Mouse (Mus musculus) CH12.LX (cell line): Measurements from ENCODE around the gene Sigirr. TPM values are rescaled to one million over a fixed set of nuclear protein-coding genes. Genes with fewer than 3 reads are reported as not detected.

Source experiments
- DNase-seq: peaks from one replicate; pipeline ENCODE4 v3.0.0-alpha.2; 2013; ENCODE audit errors: extremely low read depth
- H3K27ac ChIP-seq: 2 replicates; pipeline ENCODE4 v1.5.1; 2012; ENCODE audit warnings: low read depth, mild to moderate bottlenecking, control low read depth, moderate library complexity; ENCODE audit not compliant: insufficient read depth
- H3K27me3 ChIP-seq: replicated peaks from 2 replicates; pipeline ENCODE3; 2012; ENCODE audit warnings: inconsistent platforms
- H3K36me3 ChIP-seq, 2 experiments: replicated peaks in 1 of 2; 2 replicates each; pipeline versions ENCODE3 to v1.6.1; 2012; ENCODE audit warnings: inconsistent platforms in 1 of 2, low read length in 1 of 2, mild to moderate bottlenecking in 1 of 2, mixed read lengths in 1 of 2, moderate library complexity in 1 of 2; ENCODE audit not compliant: control insufficient read depth in 1 of 2, insufficient read depth in 1 of 2
- H3K4me1 ChIP-seq, 2 experiments: 2 replicates each; pipeline ENCODE4 v1.6.1; 2012; ENCODE audit warnings: inconsistent platforms in 1 of 2, moderate library complexity in 1 of 2; ENCODE audit not compliant: insufficient read depth in 2 of 2, control insufficient read depth in 1 of 2
- H3K4me2 ChIP-seq: 2 replicates; pipeline ENCODE4 v1.6.1; 2012; ENCODE audit warnings: low read depth, mild to moderate bottlenecking, control low read depth; ENCODE audit not compliant: poor library complexity, insufficient read depth, severe bottlenecking
- H3K4me3 ChIP-seq, 3 experiments: fragments of 150-350 bp in 1 of 3; sonication (generic) in 1 of 3; replicated peaks in 1 of 3; 2 replicates each; pipeline versions ENCODE3 to v1.5.1; 2011 to 2012; ENCODE audit warnings: low read depth in 2 of 3, low read length in 2 of 3, mild to moderate bottlenecking in 2 of 3, moderate library complexity in 2 of 3, control low read depth in 1 of 3, improper control_type of control experiment in 1 of 3, inconsistent platforms in 1 of 3, mixed read lengths in 1 of 3; ENCODE audit not compliant: poor library complexity in 1 of 3
- H3K79me2 ChIP-seq: replicated peaks from 2 replicates; pipeline ENCODE4 v1.6.1; 2012; ENCODE audit warnings: mild to moderate bottlenecking, moderate library complexity; ENCODE audit not compliant: control insufficient read depth, poor library complexity, insufficient read depth, severe bottlenecking; ENCODE audit errors: extremely low read depth
- H3K9ac ChIP-seq: 2 replicates; pipeline ENCODE4 v1.6.1; 2012; ENCODE audit warnings: low read depth, mild to moderate bottlenecking, control low read depth, moderate library complexity; ENCODE audit not compliant: insufficient read depth
- H3K9me3 ChIP-seq: replicated peaks from 2 replicates; pipeline ENCODE3; 2012; ENCODE audit warnings: low read length, inconsistent platforms, mixed read lengths
- BHLHE40 ChIP-seq: IDR thresholded peaks from 2 replicates; pipeline ENCODE4 v1.6.1; 2011; ENCODE audit warnings: mild to moderate bottlenecking, low read depth, low read length, improper control_type of control experiment
- KAT2A ChIP-seq: IDR thresholded peaks from 2 replicates; pipeline ENCODE4 v1.6.1; 2012; ENCODE audit warnings: low read length, improper control_type of control experiment, inconsistent platforms; ENCODE audit not compliant: insufficient replicate concordance
- MAFK ChIP-seq: IDR thresholded peaks from 2 replicates; pipeline ENCODE4 v1.6.1; 2011; ENCODE audit warnings: low read length, improper control_type of control experiment; ENCODE audit not compliant: insufficient replicate concordance
- MAZ ChIP-seq: IDR thresholded peaks from 2 replicates; pipeline ENCODE4 v1.6.1; 2012; ENCODE audit warnings: low read depth, mild to moderate bottlenecking, inconsistent platforms, low read length, improper control_type of control experiment, moderate library complexity
- MEF2A ChIP-seq: IDR thresholded peaks from 2 replicates; pipeline ENCODE4 v1.6.1; 2014; ENCODE audit warnings: low read depth, mild to moderate bottlenecking, inconsistent platforms, low read length, improper control_type of control experiment, borderline replicate concordance
- NELFE ChIP-seq: IDR thresholded peaks from 2 replicates; pipeline ENCODE4 v1.6.1; 2011; ENCODE audit warnings: low read depth, low read length, improper control_type of control experiment
- PAX5 ChIP-seq: IDR thresholded peaks from 2 replicates; pipeline ENCODE4 v1.6.1; 2012; ENCODE audit warnings: low read length, inconsistent platforms, mixed read lengths
- SIN3A ChIP-seq: IDR thresholded peaks from 2 replicates; pipeline ENCODE4 v1.6.1; 2012; ENCODE audit warnings: low read length, improper control_type of control experiment, inconsistent platforms
- TBP ChIP-seq: conservative IDR thresholded peaks from 2 replicates; pipeline ENCODE4 v1.6.1; 2011; ENCODE audit warnings: low read depth, low read length, improper control_type of control experiment
- TCF12 ChIP-seq: IDR thresholded peaks from 2 replicates; pipeline ENCODE4 v1.6.1; 2014; ENCODE audit warnings: low read depth, mild to moderate bottlenecking, inconsistent platforms, low read length, improper control_type of control experiment
- ZC3H11A ChIP-seq: IDR thresholded peaks from 2 replicates; pipeline ENCODE4 v1.6.1; 2012; ENCODE audit warnings: low read depth, mild to moderate bottlenecking, inconsistent platforms, low read length, improper control_type of control experiment
- dilution Hi-C: fragments of 300-500 bp; cut with MboI; formaldehyde crosslinking; loops from 2 replicates; pipeline ENCODE4 v1.14.3; 2020; ENCODE audit warnings: low sequenced_read_pairs; ENCODE audit not compliant: extremely low pct_unique_long_range_greater_than_20kb, extremely low pct_ligation_motif_present
- in situ Hi-C: fragments of 300-500 bp; cut with MboI; formaldehyde crosslinking; loops from 3 replicates; pipeline ENCODE4 v1.14.3; 2019; ENCODE audit warnings: low sequenced_read_pairs, low pct_ligation_motif_present, low pct_unique_long_range_greater_than_20kb, mixed read lengths
- polyA plus RNA-seq: library from polyadenylated mRNA; unstranded; fragments of >175 nt; gene quantifications from 2 replicates; pipeline ENCODE4 v1.2.1, GENCODE M21; 2012; ENCODE audit warnings: low read depth; ENCODE audit not compliant: insufficient read length
- total RNA-seq, 2 experiments: library from RNA; depleted of rRNA; stranded (reverse); fragments of 300-350 nt in 1 of 2; fragments of >200 nt in 1 of 2; gene quantifications; 2 replicates each; pipeline ENCODE4 v1.2.3; 2012 to 2014

Sigirr gene
- total and polyA plus RNA-seq, 3 experiments, result 15.6 to 19.2 (median 16.1) TPM

DNA sequence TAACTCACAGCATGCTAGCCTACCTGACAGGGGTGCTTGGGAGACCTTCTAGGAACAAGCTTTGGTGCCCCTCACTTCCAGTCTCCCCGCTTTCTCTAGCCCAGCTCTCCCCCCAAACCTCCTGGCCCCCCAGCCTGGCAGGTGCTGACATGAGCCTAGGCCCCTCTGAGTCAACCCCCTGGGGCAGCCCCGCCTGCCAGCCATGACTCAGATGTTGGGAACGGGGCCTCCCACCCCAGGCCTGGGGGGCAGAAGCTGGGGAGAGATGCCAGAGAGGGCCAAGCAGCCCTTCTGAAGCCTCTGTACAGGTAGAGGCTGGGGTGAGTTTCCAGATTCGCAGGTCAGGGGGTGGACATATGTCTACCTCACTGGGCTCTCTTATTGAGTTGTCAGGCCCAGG is 21.5 kb downstream of the Sigirr start:
- H3K4me2 ChIP-seq, result no peak overlapping the region
- no peaks in the 10 kb centered on the region for H3K9me3 ChIP-seq
- no peaks in the 10 kb centered on the region for H3K36me3 ChIP-seq
- H3K79me2 ChIP-seq, result no peaks in the 10 kb centered on the region
- H3K4me3 ChIP-seq, result no peak overlapping the region
- in situ Hi-C loops, result no loop called here
- DNase-seq, result peak; percentile 20
- H3K27ac ChIP-seq, result no peak overlapping the region
- dilution Hi-C loops, result no loop called here
- H3K27me3 ChIP-seq, result peaks cover 2% of the 10 kb centered on the region
- TF ChIP-seq TCF12, result peak; percentile 39; the same call in 1 of the 2 replicates
- TF ChIP-seq MAFK, result no peak
- H3K9ac ChIP-seq, result no peak overlapping the region
- peaks cover 13 to 21% of the 10 kb centered on the region in 2 experiments for H3K4me1 ChIP-seq

- Histone ChIP-seq H3K9ac (no peak within 1 kb of the TSS), H3K4me1 (peaks cover 13 to 21% of the 10 kb centered on the region in 2 experiments), H3K27me3 (peaks cover 2% of the 10 kb centered on the region), H3K79me2 (no peaks in the 10 kb centered on the region), H3K36me3 (no peaks in the 10 kb centered on the region), H3K9me3 (no peaks in the 10 kb centered on the region), H3K4me2 (no peak within 1 kb of the TSS), H3K27ac (no peak within 1 kb of the TSS), H3K4me3 (no peak within 1 kb of the TSS)
- TF ChIP-seq ZC3H11A (no peak), NELFE (no peak), MEF2A (no peak), BHLHE40 (no peak), PAX5 (no peak), SIN3A (no peak)
- dilution Hi-C loops (no loop called here), in situ Hi-C loops (no loop called here)
- DNase-seq, result no peak
Measured at GRCm38 (mm10) chr7:141077841-141078240, 22.5 kb downstream of the Sigirr start, which contains the start of gene Pkp3. Gene Pkp3, plus strand, starts transcription at chr7:141078218.

- Histone ChIP-seq H3K4me3 (no peak overlapping the region), H3K36me3 (no peaks in the 10 kb centered on the region), H3K79me2 (no peaks in the 10 kb centered on the region), H3K27me3 (peaks cover 24% of the 10 kb centered on the region), H3K9ac (no peak overlapping the region), H3K4me2 (no peak overlapping the region)
- no peak for DNase-seq
- TF ChIP-seq KAT2A (no peak), TBP (no peak), SIN3A (no peak), MAZ (no peak)
- TF ChIP-seq, all 38 proteins: peak for 0
- in situ Hi-C loops, result no loop called here
- dilution Hi-C loops, result no loop called here
- no peak overlapping the region for H3K27ac ChIP-seq
- peaks cover 9 to 13% of the 10 kb centered on the region in 2 experiments for H3K4me1 ChIP-seq
- no peaks in the 10 kb centered on the region for H3K9me3 ChIP-seq
Measured at GRCm38 (mm10) chr7:141073782-141074181, 26.6 kb downstream of the Sigirr start.
